Mouse (Mus musculus): ENCODE measurements around the gene Rnf43.

- TF ChIP-seq CTCF (IDR thresholded peaks at IDR 0.05; ENCODE audit: extremely low read depth, insufficient read length, insufficient replicate concordance, low read depth, low read length) = no peak
- no peak for TF ChIP-seq POLR2A (IDR thresholded peaks at IDR 0.05; ENCODE audit: low read depth, low read length)
Measured at GRCm38 (mm10) chr11:87735691-87736090, 73.2 kb downstream of the Rnf43 start.
